Mouse (Mus musculus) bone marrow macrophage, adult 2 months (primary cell): ENCODE results near the gene Nxpe3.

Experiments
- CTCF ChIP-seq: IDR thresholded peaks from 2 replicates; pipeline ENCODE4 v1.5.1; 2012; ENCODE audit warnings: low read depth, mild to moderate bottlenecking, low read length, moderate library complexity
- POLR2A ChIP-seq: IDR thresholded peaks from 2 replicates; pipeline ENCODE4 v1.6.1; 2012; ENCODE audit warnings: mild to moderate bottlenecking, low read depth, low read length, borderline replicate concordance

- TF ChIP-seq CTCF (no peak), POLR2A (no peak)
Observed at GRCm38 (mm10) chr16:55887814-55888583, 7.1 kb downstream of the Nxpe3 start.
